Mouse (Mus musculus): Measurements from ENCODE around the gene Adat2.

Adat2 gene

GRCm38 (mm10) chr10:13593529-13593928 lies 40.8 kb downstream of the Adat2 start:
- no peak for DNase-seq (ENCODE audit: extremely low read depth, insufficient read length, low spot score)

GRCm38 (mm10) chr10:13596073-13596472 lies 43.4 kb downstream of the Adat2 start:
- peak; percentile 76 for DNase-seq (ENCODE audit: extremely low read depth, insufficient read length, low spot score)

- DNase-seq (ENCODE audit: extremely low read depth, insufficient read length, low spot score) = no peak
Observed at GRCm38 (mm10) chr10:13596866-13597265, 44.2 kb downstream of the Adat2 start.

GRCm38 (mm10) chr10:13597491-13597890 lies 44.8 kb downstream of the Adat2 start:
- DNase-seq (ENCODE audit: extremely low read depth, insufficient read length, low spot score) = no peak

GRCm38 (mm10) chr10:13600926-13601325 lies 48.2 kb downstream of the Adat2 start:
- DNase-seq (ENCODE audit: extremely low read depth, insufficient read length, low spot score) = peak; percentile 18

Measured in 3134 (cell line).